ENCODE assay signal across 8 mouse cellular contexts in the genomic region with DNA sequence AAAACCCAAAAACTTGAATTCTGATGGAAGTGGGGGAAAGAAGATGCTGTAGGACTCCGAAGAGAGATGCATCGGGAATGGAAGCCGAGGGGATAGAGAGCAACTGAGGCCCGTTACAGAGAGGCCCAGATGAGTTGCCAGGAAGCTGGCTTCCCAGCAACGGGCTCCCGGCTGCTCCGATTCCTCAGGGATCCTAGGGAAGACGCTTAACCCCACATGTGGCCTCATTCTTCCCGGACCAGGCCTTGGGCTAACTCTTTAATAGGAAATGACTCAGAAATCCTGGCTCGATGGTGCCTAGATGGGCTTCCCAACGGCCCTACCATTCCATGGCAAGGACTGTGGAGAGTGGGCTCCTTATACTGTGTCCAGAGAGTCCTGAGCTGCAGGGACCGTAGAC. TPM values are rescaled to one million over a fixed set of nuclear protein-coding genes. Genes with fewer than 3 reads are reported as not detected.
DNase-seq lines count a peak whose midpoint lies in the region; ATAC-seq and TF ChIP-seq lines count a peak whose summit lies in the region.

No protein-coding gene starts in this region.

- H3K9me3 ChIP-seq in midbrain, embryonic 11.5 days (ENCODE audit: control insufficient read depth, low read length): no peaks in the 10 kb centered on the region

- H3K9ac ChIP-seq in midbrain, embryonic 11.5 days (ENCODE audit: low read length): peak overlapping the region; percentile 69

- WGBS in kidney, adult 2 months: 7% methylated on average over 12 of the region's 12 CpGs
- 12% methylated on average over 12 of the region's 12 CpGs for WGBS in midbrain, embryonic 11.5 days

- DNase-seq in kidney, adult 2 months: no peak
- no peak for DNase-seq in kidney, postnatal 10 days
- DNase-seq in adipocyte (ENCODE audit: low spot score): peak; percentile 58
- peak; percentile 25 to 39 for DNase-seq in heart, postnatal 10 days
- no peak for DNase-seq in midbrain, embryonic 11.5 days (ENCODE audit: low spot score, missing footprints)
- DNase-seq in thymus, postnatal 36 days: no peak
- DNase-seq in gastrocnemius, postnatal 25 days: no peak
- DNase-seq in cerebellum, adult 11 months: no peak

- no peak for TF ChIP-seq CTCF in kidney, adult 2 months (conservative IDR thresholded peaks at IDR 0.05; ENCODE audit: insufficient read depth, insufficient read length, low read depth, low read length)

- ATAC-seq in midbrain, embryonic 11.5 days (ENCODE audit: low FRiP score): no peak

- no peaks in the 10 kb centered on the region; the same call in 1 of the 2 replicates for H3K4me1 ChIP-seq in kidney, adult 2 months (ENCODE audit: control insufficient read depth, insufficient read depth, low read length)
- H3K4me1 ChIP-seq in midbrain, embryonic 11.5 days (ENCODE audit: control insufficient read depth, insufficient read depth, low read length): peaks cover 23% of the 10 kb centered on the region

- no peaks in the 10 kb centered on the region for H3K27me3 ChIP-seq in kidney, adult 2 months (replicated peaks; ENCODE audit: control insufficient read depth, insufficient read depth, low read length)
- H3K27me3 ChIP-seq in midbrain, embryonic 11.5 days (ENCODE audit: control insufficient read depth, insufficient read depth, low read length): no peaks in the 10 kb centered on the region

- peak overlapping the region; percentile 78 for H3K4me2 ChIP-seq in midbrain, embryonic 11.5 days

- H3K4me3 ChIP-seq in kidney, adult 2 months (ENCODE audit: insufficient read depth, low read depth, low read length): peak overlapping the region; percentile 62
- peak overlapping the region; percentile 54 for H3K4me3 ChIP-seq in midbrain, embryonic 11.5 days (ENCODE audit: low read depth, low read length)

- no peak for TF ChIP-seq POLR2A in kidney, adult 2 months (IDR thresholded peaks at IDR 0.05; ENCODE audit: low read depth, low read length)

- H3K36me3 ChIP-seq in kidney, adult 2 months (ENCODE audit: control insufficient read depth, insufficient read depth, low read length): no peaks in the 10 kb centered on the region
- 0 out of 2 replicates have a peak, but pooled peaks cover 2% of the 10 kb centered on the region for H3K36me3 ChIP-seq in midbrain, embryonic 11.5 days (ENCODE audit: control insufficient read depth, insufficient read depth, low read length)

- intact Hi-C loops in heart, postnatal 10 days (cut with DNase I): no loop called here

- no peak overlapping the region for H3K27ac ChIP-seq in kidney, adult 2 months (ENCODE audit: insufficient read depth, low read depth, low read length)
- no peak overlapping the region for H3K27ac ChIP-seq in midbrain, embryonic 11.5 days (ENCODE audit: low read depth, low read length)

RNA-seq across cellular contexts. Expression of a gene that starts 0.6 kb away (rescaled TPM):
- polyA plus RNA-seq in kidney, adult 2 months (2012; rRNA removed): 6.9 and 7.5 TPM in 2 replicates
- total RNA-seq in heart, postnatal 10 days (2021): 1 to 10 TPM; 5.1 to 5.2 TPM
- polyA plus RNA-seq in midbrain, embryonic 11.5 days (2014; fragmentation: Nextera tagmentation; extraction: Ambion mirVana): 8.9 and 10.8 TPM in 2 replicates
- 1 to 10 TPM; 2.5 to 2.7 TPM for total RNA-seq in gastrocnemius, postnatal 25 days (2021)

RNA-seq across cellular contexts. Expression of a gene that starts 0.9 kb away (rescaled TPM):
- polyA plus RNA-seq in kidney, adult 2 months (2012; rRNA removed): 5.6 and 6.0 TPM in 2 replicates
- 10 to 100 TPM; 17.5 to 17.9 TPM for total RNA-seq in heart, postnatal 10 days (2021)
- 56.7 and 57.7 TPM in 2 replicates for polyA plus RNA-seq in midbrain, embryonic 11.5 days (2014; fragmentation: Nextera tagmentation; extraction: Ambion mirVana)
- 1 to 10 TPM; 1.5 to 2.9 TPM for total RNA-seq in gastrocnemius, postnatal 25 days (2021)

RNA-seq across cellular contexts. Expression of a gene that starts 11.7 kb away (rescaled TPM):
- polyA plus RNA-seq in kidney, adult 2 months (2012; rRNA removed): not detected in 2 replicates
- total RNA-seq in heart, postnatal 10 days (2021): not detected
- polyA plus RNA-seq in midbrain, embryonic 11.5 days (2014; fragmentation: Nextera tagmentation; extraction: Ambion mirVana): not detected in 2 replicates
- under 1 TPM in 1 of 2 experiments, not detected in 1; 0.27 TPM for total RNA-seq in gastrocnemius, postnatal 25 days (2021)

RNA-seq across cellular contexts. Expression of a gene that starts 15.5 kb away (rescaled TPM):
- 0.19 and 0.38 TPM in 2 replicates for polyA plus RNA-seq in kidney, adult 2 months (2012; rRNA removed)
- total RNA-seq in heart, postnatal 10 days (2021): not detected
- polyA plus RNA-seq in midbrain, embryonic 11.5 days (2014; fragmentation: Nextera tagmentation; extraction: Ambion mirVana): 0.22 and 0.46 TPM in 2 replicates
- total RNA-seq in gastrocnemius, postnatal 25 days (2021): not detected

RNA-seq across cellular contexts. Expression of a gene that starts 34.4 kb away (rescaled TPM):
- polyA plus RNA-seq in kidney, adult 2 months (2012; rRNA removed): 0.67 and 1.3 TPM in 2 replicates
- total RNA-seq in heart, postnatal 10 days (2021): under 1 TPM; 0.14 to 0.15 TPM
- polyA plus RNA-seq in midbrain, embryonic 11.5 days (2014; fragmentation: Nextera tagmentation; extraction: Ambion mirVana): 0.08 TPM in 1 of 2 replicates, not detected in the other
- under 1 TPM in 1 of 2 experiments, not detected in 1; 0.91 TPM for total RNA-seq in gastrocnemius, postnatal 25 days (2021)

Comparison
In these comparisons a context has a peak if more than half of its experiments do, and no peak if none do; other contexts are left out.
1. DNase-seq: peak in adipocyte (single experiment) and heart, postnatal 10 days (2 of 2); none in kidney, adult 2 months (single experiment), kidney, postnatal 10 days (single experiment), midbrain, embryonic 11.5 days (single experiment), thymus, postnatal 36 days (0 of 2), gastrocnemius, postnatal 25 days (single experiment) and cerebellum, adult 11 months (single experiment).
2. RNA of a gene that starts 0.9 kb away (total RNA-seq): 17.5 to 17.9 TPM in heart, postnatal 10 days; 1.5 to 2.9 TPM in gastrocnemius, postnatal 25 days; every median in the first group is over 4 times any median in the second.